Mouse (Mus musculus) left cerebral cortex, postnatal 4 days (tissue): ENCODE results near the gene AI597479. TPM values are rescaled to one million over a fixed set of nuclear protein-coding genes. Genes with fewer than 3 reads are reported as not detected.
"Not testable (repeated sequence)": the region's sequence is repeated elsewhere in the genome, so short reads cannot be mapped to it uniquely, and the experiment has no call there.

Source experiments
- DNase-seq: peaks from one replicate; pipeline ENCODE4 v3.0.0-alpha.2; 2022
- intact Hi-C: fragments of 180-260 bp; cut with DNase I; formaldehyde crosslinking; loops from one replicate; pipeline ENCODE4 v1.15.1; 2025
- total RNA-seq, 2 experiments: library from RNA; stranded (reverse); gene quantifications; 2 replicates each; pipeline ENCODE4 v1.2.3; 2021

The AI597479 gene
- total RNA-seq, 2 experiments from 2014 or later = 24.6 to 26.6 TPM

DNA sequence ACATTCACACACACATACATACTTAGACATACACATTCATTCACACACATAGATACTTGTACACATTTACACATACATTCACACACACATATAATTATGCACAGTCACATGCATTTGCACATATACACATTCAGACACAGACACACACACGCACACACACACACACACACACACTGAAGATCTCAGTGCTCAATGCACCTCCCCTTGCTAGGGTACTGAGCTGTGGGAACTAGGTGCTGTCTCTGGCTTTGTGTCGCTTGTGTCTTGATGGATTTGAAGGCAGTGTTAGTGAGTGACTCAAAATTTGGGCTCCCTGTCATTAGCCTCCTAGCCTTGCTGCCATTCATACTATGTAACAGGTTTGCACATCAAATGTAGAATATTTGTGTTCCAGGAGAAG is 24.1 kb downstream of the AI597479 start:
- DNase-seq = no peak
- intact Hi-C loops = no loop called here

DNA sequence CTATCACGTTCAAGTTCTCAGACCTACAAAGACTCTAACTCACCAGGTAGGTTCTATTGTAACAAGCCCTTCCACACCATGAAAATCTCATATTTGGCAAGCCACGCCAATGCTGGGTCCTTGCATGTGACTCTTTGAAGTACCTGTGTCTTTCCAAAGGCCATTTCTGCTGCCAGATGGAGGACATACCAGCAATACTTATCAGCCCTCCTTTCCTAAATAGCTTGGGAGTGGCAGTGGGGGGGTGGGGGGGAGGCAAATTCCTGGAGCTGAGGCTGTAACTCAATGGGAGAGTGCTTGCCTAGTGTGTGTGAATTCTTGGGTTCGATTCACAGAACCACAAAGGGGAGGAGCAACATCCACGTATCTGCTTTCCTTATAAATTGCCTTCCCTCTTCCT is 26.2 kb downstream of the AI597479 start:
- DNase-seq = no peak

DNA sequence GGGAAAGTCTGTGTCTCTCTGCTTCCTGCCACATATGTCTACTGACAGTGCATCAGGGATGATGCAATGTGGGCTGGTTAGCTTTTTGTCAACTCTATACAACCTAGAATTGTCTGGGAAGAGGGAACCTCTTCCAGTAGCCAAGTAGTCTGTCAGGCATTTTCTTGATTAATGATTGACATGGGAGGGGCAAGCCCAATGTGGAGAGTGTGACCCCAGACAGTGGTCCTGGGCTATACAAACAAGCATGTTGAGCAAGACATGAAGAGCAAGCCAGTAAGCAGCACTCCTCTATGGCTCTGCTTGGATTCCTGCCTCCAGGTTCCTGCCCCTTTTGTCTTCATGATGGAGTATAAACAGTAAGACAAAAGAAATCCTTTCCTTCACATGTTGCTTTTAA is 28.7 kb downstream of the AI597479 start:
- DNase-seq = no peak
- intact Hi-C loops = no loop called here

More for the DNA sequence above, 26.2 kb downstream of the AI597479 start:
- intact Hi-C loops = no loop called here

DNA sequence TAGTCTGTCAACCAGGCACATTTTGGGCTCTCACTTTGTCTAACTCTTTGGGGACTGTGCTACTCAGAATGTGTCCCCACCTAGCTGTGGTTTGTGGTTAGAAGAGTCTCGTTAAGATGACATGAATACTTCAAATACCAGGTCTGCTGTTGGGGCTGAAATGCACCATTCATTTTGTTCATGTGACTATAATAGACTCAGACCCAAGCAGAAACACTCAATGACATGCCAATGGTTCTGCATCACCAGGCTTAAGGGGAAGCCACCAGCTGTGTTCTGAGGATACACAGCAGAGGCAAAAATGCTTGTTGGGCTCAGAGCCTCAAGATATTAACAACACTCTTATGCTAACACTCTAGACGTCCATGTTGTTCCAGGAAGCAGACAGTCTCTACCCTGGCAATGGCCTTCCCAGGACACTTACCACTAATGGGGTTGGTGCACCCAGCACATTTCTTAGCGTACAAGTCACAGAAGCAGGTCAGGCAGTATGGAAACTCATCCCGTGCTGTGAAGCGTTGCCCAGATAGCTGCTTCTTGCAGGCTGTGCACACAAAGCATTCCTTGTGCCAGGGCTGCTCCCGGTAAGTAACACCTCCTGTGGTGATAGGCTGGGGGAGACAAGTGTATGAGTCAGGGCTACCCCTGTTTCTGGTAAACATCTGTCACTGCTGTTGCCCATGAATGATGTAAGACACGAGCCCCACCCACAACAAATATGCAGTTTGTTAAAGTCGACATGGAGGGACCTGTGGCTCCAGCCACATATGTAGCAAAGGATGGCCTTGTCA is 29.5 kb downstream of the AI597479 start:
- intact Hi-C loops = no loop called here
- DNase-seq = no peak

DNA sequence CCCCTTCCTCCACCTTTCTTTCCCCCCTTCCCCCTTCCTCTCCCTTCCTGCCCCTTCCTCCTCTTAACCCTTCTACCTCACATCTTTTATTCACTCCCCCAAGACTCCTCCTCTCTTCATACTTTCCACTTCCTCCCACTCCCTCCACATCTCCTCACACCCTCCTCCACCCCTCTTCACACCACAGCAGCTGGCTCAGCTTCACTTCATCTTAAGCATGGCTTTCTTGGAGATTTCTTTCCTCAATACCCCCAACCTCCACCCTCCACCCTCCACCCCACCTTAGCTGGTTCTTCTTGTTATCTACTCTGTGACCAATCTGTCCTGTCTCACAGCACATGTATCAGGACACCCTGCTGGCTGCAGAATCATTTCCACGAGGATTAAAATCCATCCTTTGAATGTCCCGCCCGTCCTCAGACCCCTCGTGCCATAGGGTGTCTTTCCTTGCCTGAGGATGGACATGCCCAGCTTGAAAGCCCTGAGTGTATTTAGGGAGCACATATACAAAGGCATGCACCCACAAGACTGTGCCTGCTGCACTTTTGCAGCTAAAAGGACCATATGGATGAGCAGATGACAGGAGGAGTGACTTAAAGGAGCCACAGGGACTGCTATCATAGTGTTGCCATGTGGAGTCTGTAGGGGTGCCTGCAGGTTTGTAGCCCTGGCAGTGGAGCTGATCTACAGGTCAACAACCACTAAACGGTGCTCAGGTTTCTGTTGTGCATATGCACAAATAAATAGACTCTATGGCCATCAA is 31.9 kb downstream of the AI597479 start:
- intact Hi-C loops = no loop called here
- no peak for DNase-seq

DNA sequence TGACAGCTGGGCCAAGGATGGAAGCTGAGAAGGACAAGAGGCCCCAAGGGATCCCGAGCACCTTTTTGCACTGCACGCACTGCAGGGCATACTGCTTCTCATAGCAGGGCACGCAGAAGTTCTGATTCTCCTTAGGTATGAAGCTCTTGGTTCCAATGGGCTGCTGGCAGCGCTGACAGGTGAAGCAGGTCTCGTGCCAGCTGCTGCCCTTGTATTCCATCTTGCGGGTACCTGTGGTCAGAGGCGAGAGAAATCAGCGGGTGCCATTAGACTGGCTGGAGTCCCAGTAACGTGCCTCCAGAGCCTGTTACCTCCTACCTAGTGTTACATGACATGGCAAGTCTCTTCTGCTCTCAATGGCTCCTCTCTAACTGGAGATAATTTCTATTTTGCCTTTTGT is 33.1 kb downstream of the AI597479 start:
- DNase-seq = no peak

DNA sequence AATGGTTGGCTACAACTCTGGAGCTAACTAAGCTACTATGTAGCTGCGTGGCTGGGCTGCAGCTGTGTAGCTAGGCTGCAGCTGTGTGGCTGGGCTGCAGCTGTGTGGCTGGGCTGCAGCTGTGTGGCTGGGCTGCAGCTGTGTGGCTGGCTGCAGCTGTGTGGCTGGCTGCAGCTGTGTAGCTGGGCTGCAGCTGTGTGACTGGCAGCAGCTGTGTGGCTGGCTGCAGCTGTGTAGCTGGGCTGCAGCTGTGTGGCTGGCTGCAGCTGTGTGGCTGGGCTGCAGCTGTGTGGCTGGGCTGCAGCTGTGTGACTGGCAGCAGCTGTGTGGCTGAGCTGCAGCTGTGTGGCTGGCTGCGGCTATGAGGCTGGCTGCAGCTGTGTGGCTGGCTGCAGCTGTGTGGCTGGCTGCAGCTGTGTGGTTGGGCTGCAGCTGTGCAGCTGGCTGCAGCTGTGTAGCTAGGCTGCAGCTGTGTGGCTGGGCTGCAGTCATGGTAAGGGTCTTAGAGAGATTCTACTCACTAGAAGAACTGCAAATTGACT is 38.0 kb downstream of the AI597479 start:
- DNase-seq, intact Hi-C loops: not testable (repeated sequence)

More for the DNA sequence above, 33.1 kb downstream of the AI597479 start:
- intact Hi-C loops = no loop called here

DNA sequence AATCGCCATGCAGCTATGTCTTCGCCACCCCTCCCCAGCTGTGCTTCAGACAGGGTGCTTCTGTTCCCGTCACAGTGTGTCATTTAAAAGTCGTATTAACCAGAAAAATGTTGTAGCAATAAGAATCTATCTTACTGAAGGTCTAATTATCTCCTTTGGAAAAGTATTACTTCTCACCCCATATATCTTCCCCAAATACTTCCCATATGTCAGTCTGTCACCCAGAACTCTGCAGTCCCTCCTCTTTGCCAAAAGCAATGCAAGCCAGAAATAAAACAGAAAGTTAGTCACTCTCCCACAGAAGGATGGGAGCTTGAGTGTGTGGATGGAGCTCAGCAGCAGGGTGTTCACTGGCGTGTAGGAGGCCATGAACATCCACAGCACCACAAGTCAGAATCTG is 38.8 kb downstream of the AI597479 start:
- intact Hi-C loops = no loop called here
- no peak for DNase-seq

DNA sequence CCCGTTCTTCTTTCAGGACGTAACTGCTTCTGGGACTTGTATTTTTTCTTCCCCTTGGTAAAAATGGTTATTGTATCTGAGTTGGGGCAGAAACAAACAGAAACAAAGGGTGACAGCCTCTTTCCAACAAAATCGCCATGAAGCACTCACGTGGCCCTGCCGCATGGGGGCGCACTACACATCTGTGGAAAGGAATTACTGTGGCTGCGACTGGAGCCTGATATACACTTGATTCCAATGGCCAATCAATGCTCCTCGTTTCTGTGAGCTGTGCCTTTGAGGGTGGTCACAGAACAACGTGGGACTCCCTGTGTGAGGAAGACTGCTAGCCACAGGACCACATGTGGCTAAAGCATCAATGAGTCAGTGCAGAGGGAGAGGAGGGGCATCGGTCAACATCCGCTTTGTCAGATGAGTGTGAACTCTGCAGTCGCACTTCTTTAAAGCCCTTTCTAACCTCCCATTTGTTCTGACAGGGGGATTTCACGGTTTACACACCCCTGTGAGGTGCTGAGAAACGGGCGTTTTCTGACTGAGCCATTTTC is 39.8 kb downstream of the AI597479 start:
- intact Hi-C loops = no loop called here
- DNase-seq = no peak

DNA sequence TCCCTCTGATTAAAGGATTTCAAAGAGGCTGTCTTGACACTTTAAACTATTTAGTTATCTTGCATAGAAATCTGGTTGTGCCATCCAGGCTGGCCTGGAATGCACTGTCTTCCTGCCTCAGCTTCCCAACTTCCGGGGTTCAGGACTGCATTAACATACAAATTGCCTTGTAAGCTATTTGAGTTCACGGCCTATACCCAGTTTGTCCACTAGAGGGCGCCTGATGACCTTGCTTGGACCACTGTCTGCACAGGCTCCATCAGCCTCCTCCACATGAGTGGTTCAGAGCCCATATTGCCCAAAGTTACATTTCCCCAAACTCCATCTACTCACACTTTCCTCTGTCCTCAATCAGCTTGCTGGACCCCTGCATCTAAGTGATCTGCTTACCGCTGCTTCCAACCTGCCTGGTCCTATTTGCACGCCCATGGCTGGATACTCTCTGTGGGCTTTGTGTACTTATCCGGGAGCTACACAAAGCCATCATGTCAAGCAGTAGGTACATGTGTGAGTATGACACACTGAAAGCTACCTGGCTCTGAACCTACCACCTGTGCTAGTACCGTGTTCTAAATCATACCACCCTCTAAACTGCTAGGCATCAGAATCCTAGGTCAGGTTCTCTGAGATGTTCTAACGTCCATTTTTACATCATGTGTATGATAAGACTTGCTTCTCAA is 41.2 kb downstream of the AI597479 start:
- peak; percentile 88 for DNase-seq
- intact Hi-C loops = loop anchor here (10.0 kb wide), 1 partner anchor 595 kb away; the partner anchor contains the start of gene 1500015O10Rik

DNA sequence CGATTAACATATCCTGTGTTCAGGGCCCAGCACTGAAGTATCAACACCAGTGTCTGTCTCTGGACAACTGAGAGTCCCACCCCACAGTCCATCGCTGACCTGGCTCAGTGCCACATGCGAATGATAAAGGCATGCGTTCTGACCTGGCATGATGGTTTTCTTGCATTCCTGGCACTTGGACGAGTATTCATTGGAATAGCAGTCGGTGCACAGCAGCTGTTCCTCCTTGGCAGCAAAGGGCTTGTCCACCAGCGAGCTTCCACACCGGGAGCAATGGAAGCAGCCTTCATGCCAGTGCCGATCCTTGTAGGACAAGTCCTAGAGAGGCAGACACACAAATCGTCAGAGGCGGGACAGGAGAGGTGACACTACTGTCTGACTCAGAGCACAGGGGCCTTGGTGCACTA is 43.0 kb downstream of the AI597479 start:
- peak; percentile 68 for DNase-seq
- intact Hi-C loops = loop anchor here (10.0 kb wide), 1 partner anchor 593 kb away; the partner anchor contains the start of gene 1500015O10Rik

DNA sequence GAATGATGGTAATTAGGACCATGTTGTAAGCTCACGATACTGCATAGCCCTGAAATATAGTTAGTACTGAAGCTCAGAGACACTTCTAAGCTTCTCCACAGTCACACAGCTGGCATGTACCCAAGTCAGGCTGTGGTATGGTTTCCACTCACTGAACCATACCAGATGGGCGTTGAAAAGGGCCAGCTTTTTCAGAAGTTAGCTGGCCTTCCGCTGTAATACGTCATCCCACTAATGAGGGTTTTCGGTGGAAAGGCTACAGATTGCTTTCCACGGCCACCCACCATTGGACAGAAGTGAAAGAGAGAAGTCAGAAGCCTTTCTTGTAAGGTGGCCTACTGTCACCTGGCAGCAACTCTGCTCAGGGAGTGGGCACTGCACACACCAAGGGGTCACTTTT is 44.3 kb downstream of the AI597479 start:
- intact Hi-C loops = loop anchor here (2.0 to 10.0 kb wide), 2 partner anchors 120 to 592 kb away; partner anchors contain the start of gene 1500015O10Rik
- peak; percentile 12 for DNase-seq

DNA sequence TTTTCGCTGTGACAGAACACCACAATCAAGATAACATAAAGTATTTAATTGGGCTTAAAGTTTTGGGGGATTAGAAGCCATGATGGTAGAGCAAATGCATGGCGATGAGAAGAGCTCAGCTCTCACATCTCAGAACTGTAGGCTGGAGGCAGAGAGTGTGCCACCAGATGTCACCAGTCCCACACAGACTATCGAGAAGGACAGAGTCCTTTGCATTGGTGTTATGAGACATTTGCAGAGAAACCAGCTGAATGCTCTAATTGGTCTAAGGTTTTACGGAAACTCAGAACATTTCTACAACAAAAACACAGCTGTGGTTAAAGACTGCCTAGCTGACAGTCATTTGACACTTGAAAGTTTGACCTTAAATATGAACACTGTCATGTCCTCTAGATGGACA is 44.8 kb downstream of the AI597479 start:
- DNase-seq = no peak
- intact Hi-C loops = loop anchor here (2.0 to 10.0 kb wide), 2 partner anchors 120 to 592 kb away; partner anchors contain the start of gene 1500015O10Rik

DNA sequence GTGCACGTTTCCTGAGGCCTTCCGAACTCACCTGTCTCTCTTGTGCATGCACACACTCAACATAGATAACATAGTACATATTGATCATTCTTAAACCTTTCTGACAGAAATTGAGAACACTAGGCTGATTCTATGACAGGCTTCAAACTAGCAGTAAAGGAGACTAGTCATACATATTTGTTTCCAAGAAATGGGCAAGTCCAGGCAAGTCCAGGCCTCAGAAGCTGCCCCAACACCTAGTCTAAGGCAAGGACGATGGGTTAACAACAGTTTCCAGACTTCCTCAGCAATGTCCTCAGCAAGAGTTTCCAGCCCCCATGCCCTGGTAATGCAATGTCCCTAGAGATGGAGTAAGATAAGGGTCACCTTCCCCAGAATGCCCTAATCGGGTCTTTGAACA is 45.3 kb downstream of the AI597479 start:
- no peak for DNase-seq
- intact Hi-C loops = loop anchor here (2.0 to 10.0 kb wide), 2 partner anchors 119 to 591 kb away; partner anchors contain the start of gene 1500015O10Rik

DNA sequence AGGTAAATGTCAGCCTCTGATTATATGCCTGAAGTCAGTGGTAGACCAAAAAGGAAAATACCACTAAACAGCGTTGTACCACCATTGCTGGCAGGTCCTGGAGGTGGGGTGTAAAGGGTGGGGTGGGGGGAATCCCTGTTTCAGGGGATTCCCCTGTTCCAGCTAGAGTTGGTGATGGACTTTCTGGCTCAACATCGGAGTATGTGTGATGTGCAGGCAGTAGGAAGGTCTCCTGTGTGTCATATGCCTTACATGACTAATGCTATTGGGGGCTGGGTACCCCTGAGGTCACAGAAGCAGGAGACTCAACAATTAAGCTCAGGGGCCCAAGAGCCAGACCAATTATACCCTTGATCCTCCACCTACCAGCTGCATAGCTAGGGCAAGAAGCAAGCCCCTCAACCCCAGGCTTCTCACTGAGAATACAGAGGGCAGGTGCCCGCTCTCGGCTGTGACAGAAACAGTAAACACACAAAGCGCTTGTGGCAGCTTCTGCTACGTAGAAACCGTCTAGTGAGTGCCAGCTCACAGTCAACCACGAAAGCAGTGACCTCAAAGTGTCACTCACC is 45.9 kb downstream of the AI597479 start:
- intact Hi-C loops = loop anchor here (10.0 kb wide), 1 partner anchor 590 kb away; the partner anchor contains the start of gene 1500015O10Rik
- DNase-seq = no peak

DNA sequence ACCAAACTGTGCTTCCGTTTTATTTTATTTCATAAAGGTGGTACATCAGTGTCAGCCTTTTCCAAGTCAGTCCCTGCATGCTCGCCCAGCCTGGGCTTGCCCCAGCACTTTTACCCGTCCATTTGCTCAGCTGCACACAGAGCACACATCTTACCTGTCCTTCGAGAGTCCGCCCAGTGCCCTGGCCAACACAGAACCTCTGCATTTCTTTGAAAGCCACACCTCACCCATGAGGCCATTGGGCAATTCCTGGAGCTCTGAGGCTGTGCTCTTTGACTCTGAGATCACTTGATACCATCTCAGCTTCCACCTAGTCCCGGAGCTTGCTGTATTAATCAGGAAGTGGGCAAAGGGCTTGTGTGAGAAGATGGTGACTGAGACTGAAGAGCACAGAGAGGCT is 46.9 kb downstream of the AI597479 start:
- no peak for DNase-seq
- intact Hi-C loops = loop anchor here (10.0 kb wide), 1 partner anchor 589 kb away; the partner anchor contains the start of gene 1500015O10Rik

DNA sequence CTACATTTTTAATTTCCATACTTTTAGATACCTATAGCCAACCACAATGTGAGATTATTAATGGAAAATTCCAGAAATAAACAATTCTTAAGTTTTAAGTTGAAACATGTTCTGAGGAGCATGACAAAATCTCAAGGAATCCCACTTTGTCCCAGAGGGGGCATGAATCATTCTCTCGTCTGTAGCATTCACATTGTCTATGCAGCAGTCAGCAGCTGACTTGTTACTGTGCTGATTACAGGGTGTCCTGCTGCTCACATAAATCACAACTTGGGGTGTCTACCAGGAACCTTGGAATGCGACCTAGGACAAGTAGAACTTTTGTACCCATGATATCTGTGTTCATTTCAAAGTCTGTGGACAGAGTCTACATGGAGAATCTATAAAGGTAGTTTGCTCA is 49.0 kb downstream of the AI597479 start:
- no peak for DNase-seq
- intact Hi-C loops = loop anchor here (10.0 kb wide), 1 partner anchor 587 kb away; the partner anchor contains the start of gene 1500015O10Rik

DNA sequence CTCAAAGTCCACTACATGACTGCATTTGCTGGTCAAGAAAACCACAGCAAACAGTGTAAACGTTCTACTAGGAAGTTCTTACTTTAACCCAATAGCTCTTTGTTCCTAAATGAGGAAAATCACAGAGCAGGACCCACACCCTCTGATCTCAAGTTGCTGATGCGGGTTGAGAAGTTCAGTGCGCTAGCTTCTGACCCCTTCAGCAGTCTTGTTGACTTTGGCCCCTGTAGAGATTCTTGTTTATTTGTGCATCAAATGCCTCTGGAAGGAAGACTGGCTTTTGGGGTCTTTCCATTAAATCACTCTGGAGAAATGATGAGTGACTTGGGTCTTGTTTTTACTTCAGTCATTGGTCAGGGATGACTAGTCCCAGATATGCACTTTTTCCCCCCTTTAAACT is 51.7 kb downstream of the AI597479 start:
- intact Hi-C loops = no loop called here
- DNase-seq = no peak

DNA sequence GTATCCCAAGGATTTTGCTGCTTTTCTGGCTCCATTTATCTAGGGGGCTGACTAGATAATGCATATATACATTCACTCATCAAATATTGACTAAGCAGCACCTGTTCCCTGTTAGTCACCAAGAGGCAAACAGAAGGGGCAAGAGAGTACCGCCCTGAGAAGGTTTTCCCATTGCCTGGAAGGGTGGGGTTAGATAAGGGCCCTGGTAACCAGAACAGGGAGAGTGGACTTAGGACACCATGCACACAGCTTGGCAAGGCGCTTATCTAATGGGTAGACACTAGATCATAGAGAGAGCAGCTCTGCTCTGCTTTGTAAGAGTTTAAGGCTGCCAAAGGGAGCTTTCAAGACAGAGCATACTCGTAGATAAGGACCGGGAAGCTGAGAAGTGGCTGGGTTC is 54.1 kb downstream of the AI597479 start:
- intact Hi-C loops = no loop called here

DNA sequence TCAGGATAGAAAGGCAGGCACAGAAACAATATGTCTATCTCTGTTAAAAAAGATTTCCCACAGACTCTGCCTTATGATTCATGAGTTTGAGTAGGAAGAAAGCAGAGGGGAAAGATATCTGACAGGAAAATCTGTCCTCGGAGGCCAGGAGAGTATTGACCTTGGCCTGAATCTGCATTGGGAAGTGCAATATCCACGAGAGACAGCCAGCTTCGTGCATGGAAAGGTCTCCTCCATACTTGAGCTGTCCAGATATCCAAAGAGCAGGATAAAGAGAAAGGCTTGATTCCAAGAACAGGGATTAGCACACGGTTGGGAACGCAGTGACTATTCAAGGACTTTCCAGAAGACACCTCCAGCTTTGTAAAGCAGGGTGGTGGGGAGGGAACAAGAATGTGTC is 55.0 kb downstream of the AI597479 start:
- intact Hi-C loops = no loop called here

More for the DNA sequence above, 54.1 kb downstream of the AI597479 start:
- no peak for DNase-seq

More for the DNA sequence above, 55.0 kb downstream of the AI597479 start:
- no peak for DNase-seq
